Comparison of ENCODE assay signal across 9 mouse cellular contexts in the genomic region with DNA sequence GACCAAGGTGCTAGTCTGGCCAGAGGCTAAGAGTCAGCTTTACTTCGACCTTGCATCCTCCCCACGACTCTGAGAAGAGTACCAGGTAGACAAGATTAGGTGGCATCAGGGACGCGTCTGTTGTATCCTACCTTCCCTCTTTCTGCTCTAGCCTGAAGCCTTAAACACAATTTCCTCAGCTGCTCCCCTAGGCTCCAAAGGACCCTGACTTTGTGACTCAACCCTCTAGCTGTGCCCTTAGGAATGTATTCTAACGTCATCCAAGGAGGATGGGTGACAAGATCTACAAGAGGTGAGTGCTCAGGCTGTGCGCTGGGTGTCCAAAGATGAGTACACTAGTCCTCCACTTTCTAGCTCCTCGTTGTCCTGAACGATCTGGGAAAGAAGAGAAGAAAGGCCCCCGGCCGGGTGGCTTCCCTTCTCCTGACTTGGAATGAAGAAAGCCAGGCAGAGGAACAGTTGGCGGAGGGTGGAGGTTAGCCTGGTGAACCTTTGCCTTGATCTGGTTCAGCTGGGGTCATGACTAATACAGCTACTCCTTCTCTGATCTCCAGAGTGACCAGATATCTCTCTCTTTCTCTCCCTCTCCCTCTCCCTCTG. TPM values are rescaled to one million over a fixed set of nuclear protein-coding genes. Genes with fewer than 3 reads are reported as not detected.
DNase-seq lines count a peak whose midpoint lies in the region; ATAC-seq and TF ChIP-seq lines count a peak whose summit lies in the region.
"Had no signal": no experiment of that assay in that cellular context is flagged by ENCODE, and none has a peak within 500 bp of the region (broad histone marks: within the 10 kb centered on the region; RNA-seq: fewer than 3 reads in every experiment).

No protein-coding gene starts in this region.

- H3K27me3 ChIP-seq in kidney, embryonic 16.5 days (ENCODE audit: insufficient read depth, low read length), result no peaks in the 10 kb centered on the region
- peaks cover 12% of the 10 kb centered on the region; the same call in 1 of the 2 replicates for H3K27me3 ChIP-seq in hindbrain, embryonic 13.5 days
- peaks cover 6% of the 10 kb centered on the region; the same call in 1 of the 2 replicates for H3K27me3 ChIP-seq in midbrain, embryonic 13.5 days
- H3K27me3 ChIP-seq: Patski had no signal

- H3K27ac ChIP-seq in kidney, embryonic 16.5 days (ENCODE audit: low read length), result peak overlapping the region; percentile 52
- no peak overlapping the region for H3K27ac ChIP-seq in bone marrow macrophage, adult 2 months (ENCODE audit: insufficient read depth, low read depth, low read length)
- H3K27ac ChIP-seq in hindbrain, embryonic 13.5 days, result no peak overlapping the region
- H3K27ac ChIP-seq in midbrain, embryonic 13.5 days, result no peak overlapping the region

- H3K4me2 ChIP-seq in kidney, embryonic 16.5 days (replicated peaks; ENCODE audit: low read depth, low read length), result peak overlapping the region; percentile 71
- peak overlapping the region; percentile 72 for H3K4me2 ChIP-seq in hindbrain, embryonic 13.5 days
- peak overlapping the region; percentile 74 for H3K4me2 ChIP-seq in midbrain, embryonic 13.5 days (replicated peaks)

- peaks cover 22% of the 10 kb centered on the region for H3K4me1 ChIP-seq in kidney, embryonic 16.5 days (ENCODE audit: insufficient read depth, low read length)
- H3K4me1 ChIP-seq in bone marrow macrophage, adult 2 months (ENCODE audit: control insufficient read depth, insufficient read depth, low read length), result peaks cover 11% of the 10 kb centered on the region
- H3K4me1 ChIP-seq in hindbrain, embryonic 13.5 days (replicated peaks), result peaks cover 12% of the 10 kb centered on the region
- peaks cover 10% of the 10 kb centered on the region for H3K4me1 ChIP-seq in midbrain, embryonic 13.5 days (replicated peaks)

- 69% methylated on average over 10 of the region's 11 CpGs for WGBS in kidney, embryonic 16.5 days
- WGBS in hindbrain, embryonic 13.5 days, result 70% methylated on average over 11 of the region's 11 CpGs
- 67% methylated on average over 11 of the region's 11 CpGs for WGBS in midbrain, embryonic 13.5 days

- H3K9ac ChIP-seq in kidney, embryonic 16.5 days (replicated peaks; ENCODE audit: low read length), result peak overlapping the region; percentile 76
- no peak overlapping the region for H3K9ac ChIP-seq in hindbrain, embryonic 13.5 days
- H3K9ac ChIP-seq in midbrain, embryonic 13.5 days (replicated peaks), result no peak overlapping the region

- no peak for TF ChIP-seq POLR2A in bone marrow macrophage, adult 2 months (IDR thresholded peaks at IDR 0.05; ENCODE audit: borderline replicate concordance, low read depth, low read length)

- no peaks in the 10 kb centered on the region for H3K9me3 ChIP-seq in kidney, embryonic 16.5 days (ENCODE audit: low read length)
- H3K9me3 ChIP-seq in hindbrain, embryonic 13.5 days, result no peaks in the 10 kb centered on the region
- no peaks in the 10 kb centered on the region for H3K9me3 ChIP-seq in midbrain, embryonic 13.5 days

- TF ChIP-seq CTCF in bone marrow macrophage, adult 2 months (IDR thresholded peaks at IDR 0.05; ENCODE audit: low read depth, low read length), result no peak

- peak; percentile 3; the same call in 1 of the 2 replicates for ATAC-seq in kidney, embryonic 16.5 days (ENCODE audit: low FRiP score, low TSS enrichment)
- ATAC-seq in hindbrain, embryonic 13.5 days (ENCODE audit: low FRiP score), result 0 out of 2 replicates have a peak, but pooled peaks have one; percentile 5
- no peak for ATAC-seq in midbrain, embryonic 13.5 days
- no peak for ATAC-seq in activated CD4-positive, CD25-positive, alpha-beta regulatory T cell, adult 4 months

- H3K36me3 ChIP-seq in kidney, embryonic 16.5 days (ENCODE audit: insufficient read depth, low read length), result no peaks in the 10 kb centered on the region
- no peaks in the 10 kb centered on the region for H3K36me3 ChIP-seq in hindbrain, embryonic 13.5 days
- no peaks in the 10 kb centered on the region for H3K36me3 ChIP-seq in midbrain, embryonic 13.5 days

- H3K4me3 ChIP-seq in kidney, embryonic 16.5 days (ENCODE audit: low read length), result peak overlapping the region; percentile 62
- 0 out of 2 replicates have a peak overlapping the region, but pooled peaks have one; percentile 58 for H3K4me3 ChIP-seq in bone marrow macrophage, adult 2 months (ENCODE audit: insufficient read depth, low read length)
- H3K4me3 ChIP-seq in hindbrain, embryonic 13.5 days, result no peak overlapping the region
- no peak overlapping the region; the same call in 1 of the 2 replicates for H3K4me3 ChIP-seq in midbrain, embryonic 13.5 days (replicated peaks)

- no peak for DNase-seq in kidney, postnatal 4 days
- no peak for DNase-seq in urinary bladder, postnatal 25 days (ENCODE audit: low spot score)
- DNase-seq in frontal cortex, adult 2 months (ENCODE audit: extremely low spot score in 1 of 2, low spot score in 1 of 2), result no peak

RNA-seq across cellular contexts. Expression of gene Acsf2, which starts 0.8 kb away (rescaled TPM):
- polyA plus RNA-seq in kidney, embryonic 16.5 days (2015; fragmentation: Nextera tagmentation; extraction: Ambion mirVana), result 7.9 and 9.1 TPM in 2 replicates
- 9.5 and 10.2 TPM in 2 replicates for polyA plus RNA-seq in bone marrow macrophage, adult 2 months (2012; ENCODE audit: insufficient read depth, insufficient read length, missing spikeins)
- polyA plus RNA-seq in hindbrain, embryonic 13.5 days (2015; fragmentation: Nextera tagmentation; extraction: Ambion mirVana), result 1.6 and 1.7 TPM in 2 replicates
- polyA plus RNA-seq in midbrain, embryonic 13.5 days (2015; fragmentation: Nextera tagmentation; extraction: Ambion mirVana), result 1.7 TPM in 2 replicates
- polyA plus RNA-seq in frontal cortex, adult 2 months (2012; rRNA removed), result 16.1 and 17.0 TPM in 2 replicates
- polyA plus RNA-seq in activated CD4-positive, CD25-positive, alpha-beta regulatory T cell, adult 4 months (2017; shearing (Covaris generic)), result 1 to 10 TPM; 1.9 to 2.3 TPM

RNA-seq across cellular contexts. Expression of gene Lrrc59, which starts 27.1 kb away (rescaled TPM):
- 211 and 218 TPM in 2 replicates for polyA plus RNA-seq in kidney, embryonic 16.5 days (2015; fragmentation: Nextera tagmentation; extraction: Ambion mirVana)
- polyA plus RNA-seq in bone marrow macrophage, adult 2 months (2012; ENCODE audit: insufficient read depth, insufficient read length, missing spikeins), result 48.9 and 57.6 TPM in 2 replicates
- polyA plus RNA-seq in hindbrain, embryonic 13.5 days (2015; fragmentation: Nextera tagmentation; extraction: Ambion mirVana), result 155 and 163 TPM in 2 replicates
- 167 and 168 TPM in 2 replicates for polyA plus RNA-seq in midbrain, embryonic 13.5 days (2015; fragmentation: Nextera tagmentation; extraction: Ambion mirVana)
- polyA plus RNA-seq in frontal cortex, adult 2 months (2012; rRNA removed), result 67.1 and 76.3 TPM in 2 replicates
- 10 to 100 TPM in 1 of 2 experiments, 1 to 10 TPM in 1; 9.9 to 12.9 TPM for polyA plus RNA-seq in activated CD4-positive, CD25-positive, alpha-beta regulatory T cell, adult 4 months (2017; shearing (Covaris generic))

RNA-seq across cellular contexts. Expression of gene Chad, which starts 37.6 kb away (rescaled TPM):
- polyA plus RNA-seq in kidney, embryonic 16.5 days (2015; fragmentation: Nextera tagmentation; extraction: Ambion mirVana), result 0.58 and 0.64 TPM in 2 replicates
- polyA plus RNA-seq in bone marrow macrophage, adult 2 months (2012; ENCODE audit: insufficient read depth, insufficient read length, missing spikeins), result not detected in 2 replicates
- polyA plus RNA-seq in hindbrain, embryonic 13.5 days (2015; fragmentation: Nextera tagmentation; extraction: Ambion mirVana), result 0.32 and 0.38 TPM in 2 replicates
- polyA plus RNA-seq in midbrain, embryonic 13.5 days (2015; fragmentation: Nextera tagmentation; extraction: Ambion mirVana), result 0.12 TPM in 1 of 2 replicates, not detected in the other
- 0.11 and 0.22 TPM in 2 replicates for polyA plus RNA-seq in frontal cortex, adult 2 months (2012; rRNA removed)
- polyA plus RNA-seq in activated CD4-positive, CD25-positive, alpha-beta regulatory T cell, adult 4 months (2017; shearing (Covaris generic)), result under 1 TPM in 1 of 2 experiments, not detected in 1; 0.38 TPM

RNA-seq across cellular contexts. Expression of gene Mrpl27, which starts 51.1 kb away (rescaled TPM):
- 141 and 148 TPM in 2 replicates for polyA plus RNA-seq in kidney, embryonic 16.5 days (2015; fragmentation: Nextera tagmentation; extraction: Ambion mirVana)
- 65.1 and 74.4 TPM in 2 replicates for polyA plus RNA-seq in bone marrow macrophage, adult 2 months (2012; ENCODE audit: insufficient read depth, insufficient read length, missing spikeins)
- polyA plus RNA-seq in hindbrain, embryonic 13.5 days (2015; fragmentation: Nextera tagmentation; extraction: Ambion mirVana), result 144 and 152 TPM in 2 replicates
- 139 and 150 TPM in 2 replicates for polyA plus RNA-seq in midbrain, embryonic 13.5 days (2015; fragmentation: Nextera tagmentation; extraction: Ambion mirVana)
- 112 and 136 TPM in 2 replicates for polyA plus RNA-seq in frontal cortex, adult 2 months (2012; rRNA removed)
- 10 to 100 TPM; 75.2 to 93.7 TPM for polyA plus RNA-seq in activated CD4-positive, CD25-positive, alpha-beta regulatory T cell, adult 4 months (2017; shearing (Covaris generic))

RNA-seq across cellular contexts. Expression of gene Eme1, which starts 51.3 kb away (rescaled TPM):
- polyA plus RNA-seq in kidney, embryonic 16.5 days (2015; fragmentation: Nextera tagmentation; extraction: Ambion mirVana), result 27.8 and 28.4 TPM in 2 replicates
- 4.1 and 7.5 TPM in 2 replicates for polyA plus RNA-seq in bone marrow macrophage, adult 2 months (2012; ENCODE audit: insufficient read depth, insufficient read length, missing spikeins)
- 6.2 and 6.4 TPM in 2 replicates for polyA plus RNA-seq in hindbrain, embryonic 13.5 days (2015; fragmentation: Nextera tagmentation; extraction: Ambion mirVana)
- polyA plus RNA-seq in midbrain, embryonic 13.5 days (2015; fragmentation: Nextera tagmentation; extraction: Ambion mirVana), result 11.6 and 13.6 TPM in 2 replicates
- polyA plus RNA-seq in frontal cortex, adult 2 months (2012; rRNA removed), result 0.30 and 0.42 TPM in 2 replicates
- 1 to 10 TPM; 2.6 to 4.4 TPM for polyA plus RNA-seq in activated CD4-positive, CD25-positive, alpha-beta regulatory T cell, adult 4 months (2017; shearing (Covaris generic))

Comparison
In these comparisons a context has a peak if more than half of its experiments do, and no peak if none do; other contexts are left out.
1. ATAC-seq: peak in kidney, embryonic 16.5 days (single experiment) and hindbrain, embryonic 13.5 days (single experiment); none in midbrain, embryonic 13.5 days (single experiment) and activated CD4-positive, CD25-positive, alpha-beta regulatory T cell, adult 4 months (single experiment).
2. H3K4me3 ChIP-seq: peak in kidney, embryonic 16.5 days (single experiment) and bone marrow macrophage, adult 2 months (single experiment); none in hindbrain, embryonic 13.5 days (single experiment) and midbrain, embryonic 13.5 days (single experiment).
3. Peak in every context shown above with its lines, with median percentiles within 50 percentile points of each other: H3K4me2 ChIP-seq.